Mouse (Mus musculus) forebrain, postnatal 0 days (tissue): ENCODE data around the gene Mlf1. TPM values are rescaled to one million over a fixed set of nuclear protein-coding genes. Genes with fewer than 3 reads are reported as not detected.

Experiments
- ATAC-seq: fragments of 200-750 bp; cut with Nextera tagmentation; 2 replicates; pipeline ENCODE4 v1.8.0; 2017; ENCODE audit warnings: mild to moderate bottlenecking, moderate library complexity
- DNase-seq: peaks from one replicate; pipeline ENCODE4 v3.0.0-alpha.2; 2015
- H3K27ac ChIP-seq: fragments of 300-500 bp; sonication (generic); 2 replicates; pipeline ENCODE4 v1.5.1; 2014; ENCODE audit warnings: low read depth, mild to moderate bottlenecking, antibody characterized with exemption, low read length, moderate library complexity, mixed read lengths
- H3K27me3 ChIP-seq: fragments of 300-500 bp; sonication (generic); 2 replicates; pipeline ENCODE4 v1.6.1; 2014; ENCODE audit warnings: mild to moderate bottlenecking, low read length, mixed read lengths; ENCODE audit not compliant: insufficient read depth
- H3K36me3 ChIP-seq: fragments of 300-500 bp; sonication (generic); 2 replicates; pipeline ENCODE4 v1.6.1; 2014; ENCODE audit warnings: mild to moderate bottlenecking, moderate library complexity; ENCODE audit not compliant: insufficient read depth
- H3K4me1 ChIP-seq: fragments of 300-500 bp; sonication (generic); 2 replicates; pipeline ENCODE4 v1.6.1; 2014; ENCODE audit warnings: antibody characterized with exemption; ENCODE audit not compliant: insufficient read depth
- H3K4me2 ChIP-seq: fragments of 300-500 bp; sonication (generic); 2 replicates; pipeline ENCODE4 v1.6.1; 2014; ENCODE audit warnings: low read depth, mild to moderate bottlenecking, moderate library complexity
- H3K4me3 ChIP-seq: fragments of 300-500 bp; sonication (generic); 2 replicates; pipeline ENCODE4 v1.5.1; 2014; ENCODE audit warnings: low read depth, low read length, mixed read lengths
- H3K9ac ChIP-seq: fragments of 300-500 bp; sonication (generic); 2 replicates; pipeline ENCODE4 v1.6.1; 2014; ENCODE audit warnings: mild to moderate bottlenecking
- H3K9me3 ChIP-seq: fragments of 300-500 bp; sonication (generic); 2 replicates; pipeline ENCODE4 v1.6.1; 2016; ENCODE audit warnings: low read length
- CTCF ChIP-seq: sonication (generic); IDR thresholded peaks from 2 replicates; pipeline ENCODE4 v1.5.1; 2016; ENCODE audit warnings: antibody characterized with exemption, control low read depth, low read depth
- WGBS: fragments of 180-500 bp; shearing (Covaris S2); extraction: QIAGEN DNeasy Blood & Tissue Kit; methylation state at CpG from one replicate; pipeline ENCODE4 v1.1.7; 2014; 5-methylcytosine and 5-hydroxymethylcytosine counted together
- polyA plus RNA-seq: library from polyadenylated mRNA; unstranded; fragments of >200 nt; fragmentation: Nextera tagmentation; extraction: Ambion mirVana; gene quantifications from 2 replicates; pipeline ENCODE4 v1.2.1, GENCODE M21; 2015
- total RNA-seq: library from RNA; depleted of rRNA; stranded (reverse); fragments of >200 nt; gene quantifications from 2 replicates; pipeline ENCODE4 v1.2.3, GENCODE M21; 2014

The Mlf1 gene
- total and polyA plus RNA-seq, 2 experiments from 2014 or later, result 13.7 to 21.1 TPM

GRCm38 (mm10) chr3:67352128-67352762, 21.7 kb upstream of the Mlf1 start:
- no peak overlapping the region for H3K4me3 ChIP-seq
- H3K9me3 ChIP-seq, result no peaks in the 10 kb centered on the region
- peak; percentile 81 for TF ChIP-seq CTCF
- H3K27me3 ChIP-seq, result no peaks in the 10 kb centered on the region
- DNase-seq (peak; percentile 56), ATAC-seq (peak; percentile 56)
- H3K27ac ChIP-seq, result no peak overlapping the region
- no peaks in the 10 kb centered on the region for H3K36me3 ChIP-seq
- H3K9ac ChIP-seq, result no peak overlapping the region
- no peaks in the 10 kb centered on the region for H3K4me1 ChIP-seq
- 50% methylated on average over 3 of the region's 5 CpGs for WGBS
- no peak overlapping the region for H3K4me2 ChIP-seq

- H3K4me1 ChIP-seq, result no peaks in the 10 kb centered on the region
- TF ChIP-seq CTCF, result no peak
- DNase-seq, result no peak
- H3K4me3 ChIP-seq, result no peak overlapping the region
- no peak overlapping the region for H3K4me2 ChIP-seq
- 0 out of 2 replicates have a peak, but pooled peaks have one; percentile 36 for ATAC-seq
- H3K27me3 ChIP-seq, result no peaks in the 10 kb centered on the region
- no peak overlapping the region for H3K27ac ChIP-seq
- no peak overlapping the region for H3K9ac ChIP-seq
- no peaks in the 10 kb centered on the region for H3K36me3 ChIP-seq
- 82% methylated on average over 3 of the region's 3 CpGs for WGBS
- no peaks in the 10 kb centered on the region for H3K9me3 ChIP-seq
Measured at GRCm38 (mm10) chr3:67352763-67353149, 21.1 kb upstream of the Mlf1 start.

GRCm38 (mm10) chr3:67358376-67358775, 15.5 kb upstream of the Mlf1 start:
- Histone ChIP-seq H3K4me2 (no peak overlapping the region), H3K4me3 (no peak overlapping the region), H3K9ac (no peak overlapping the region), H3K36me3 (no peaks in the 10 kb centered on the region), H3K27me3 (no peaks in the 10 kb centered on the region), H3K27ac (no peak overlapping the region), H3K9me3 (no peaks in the 10 kb centered on the region), H3K4me1 (no peaks in the 10 kb centered on the region)
- no peak for DNase-seq
- no peak for TF ChIP-seq CTCF
- WGBS, result 24% methylated on average over 7 of the region's 7 CpGs
- no peak for ATAC-seq

GRCm38 (mm10) chr3:67366087-67366892, 7.6 kb upstream of the Mlf1 start:
- ATAC-seq, result no peak
- H3K4me3 ChIP-seq, result no peak overlapping the region
- H3K9ac ChIP-seq, result no peak overlapping the region
- H3K4me2 ChIP-seq, result no peak overlapping the region
- H3K27me3 ChIP-seq, result no peaks in the 10 kb centered on the region
- no peaks in the 10 kb centered on the region for H3K9me3 ChIP-seq
- no peak for DNase-seq
- H3K36me3 ChIP-seq, result no peaks in the 10 kb centered on the region
- no peaks in the 10 kb centered on the region for H3K4me1 ChIP-seq
- no peak overlapping the region for H3K27ac ChIP-seq
- WGBS, result 67% methylated on average over 4 of the region's 4 CpGs
- TF ChIP-seq CTCF, result no peak

GRCm38 (mm10) chr3:67367481-67367880, 6.4 kb upstream of the Mlf1 start:
- H3K36me3 ChIP-seq, result no peaks in the 10 kb centered on the region
- WGBS, result 90% methylated on average over 6 of the region's 6 CpGs
- no peaks in the 10 kb centered on the region; the same call in 1 of the 2 replicates for H3K27me3 ChIP-seq
- ATAC-seq (no peak), DNase-seq (no peak)
- TF ChIP-seq CTCF, result no peak
- no peak overlapping the region for H3K9ac ChIP-seq
- H3K4me2 ChIP-seq, result no peak overlapping the region
- no peaks in the 10 kb centered on the region for H3K9me3 ChIP-seq
- no peaks in the 10 kb centered on the region for H3K4me1 ChIP-seq
- no peak overlapping the region for H3K4me3 ChIP-seq
- H3K27ac ChIP-seq, result no peak overlapping the region

GRCm38 (mm10) chr3:67369407-67370079, 4.4 kb upstream of the Mlf1 start:
- no peaks in the 10 kb centered on the region for H3K4me1 ChIP-seq
- no peak overlapping the region for H3K4me3 ChIP-seq
- no peaks in the 10 kb centered on the region for H3K9me3 ChIP-seq
- no peak overlapping the region for H3K4me2 ChIP-seq
- H3K27ac ChIP-seq, result no peak overlapping the region
- ATAC-seq, result no peak
- no peak for DNase-seq
- WGBS, result 81% methylated on average over 5 of the region's 5 CpGs
- TF ChIP-seq CTCF, result no peak
- H3K9ac ChIP-seq, result no peak overlapping the region
- peaks cover 6% of the 10 kb centered on the region; the same call in 1 of the 2 replicates for H3K27me3 ChIP-seq
- no peaks in the 10 kb centered on the region for H3K36me3 ChIP-seq

GRCm38 (mm10) chr3:67372194-67372593, 1.7 kb upstream of the Mlf1 start:
- DNase-seq (no peak), ATAC-seq (no peak)
- TF ChIP-seq CTCF, result no peak
- Histone ChIP-seq H3K9me3 (no peaks in the 10 kb centered on the region), H3K4me2 (no peak overlapping the region), H3K36me3 (no peaks in the 10 kb centered on the region), H3K4me1 (no peaks in the 10 kb centered on the region), H3K27me3 (peaks cover 6% of the 10 kb centered on the region; the same call in 1 of the 2 replicates), H3K9ac (no peak overlapping the region), H3K27ac (no peak overlapping the region), H3K4me3 (no peak overlapping the region)
- 70% methylated on average over 4 of the region's 4 CpGs for WGBS
